Mouse (Mus musculus) spleen, adult 2 months (tissue): ENCODE measurements around the gene Zfp57. TPM values are rescaled to one million over a fixed set of nuclear protein-coding genes. Genes with fewer than 3 reads are reported as not detected.
A peak's percentile ranks its signal among the peaks of the same experiment; 100 is the strongest.

Experiments used
- DNase-seq, 2 experiments: peaks; one replicate each; pipeline versions ENCODE4 v3.0.0 to v3.0.0-alpha.2; 2012 to 2021; ENCODE audit warnings: low spot score in 2 of 2, low read depth in 1 of 2
- H3K27ac ChIP-seq: fragments of 200-500 bp; 2 replicates; pipeline ENCODE4 v1.5.1; 2012; ENCODE audit warnings: low read length, inconsistent platforms; ENCODE audit not compliant: insufficient read depth
- H3K27me3 ChIP-seq: fragments of 200-500 bp; 2 replicates; pipeline ENCODE4 v1.6.1; 2012; ENCODE audit warnings: mild to moderate bottlenecking, moderate library complexity, low read length, inconsistent platforms; ENCODE audit not compliant: control insufficient read depth, insufficient read depth
- H3K36me3 ChIP-seq: fragments of 200-500 bp; 2 replicates; pipeline ENCODE4 v1.6.1; 2012; ENCODE audit warnings: mild to moderate bottlenecking, low read length, inconsistent platforms; ENCODE audit not compliant: control insufficient read depth, insufficient read depth
- H3K4me1 ChIP-seq: fragments of 200-500 bp; 2 replicates; pipeline ENCODE4 v1.6.1; 2011; ENCODE audit warnings: inconsistent platforms; ENCODE audit not compliant: control insufficient read depth, insufficient read depth, insufficient read length
- H3K4me3 ChIP-seq: fragments of 200-500 bp; 2 replicates; pipeline ENCODE4 v1.5.1; 2011; ENCODE audit warnings: mild to moderate bottlenecking, inconsistent platforms; ENCODE audit not compliant: insufficient read depth, insufficient read length; ENCODE audit errors: extremely low read depth
- CTCF ChIP-seq: fragments of 200-500 bp; IDR thresholded peaks from 2 replicates; pipeline ENCODE4 v1.5.1; 2011; ENCODE audit warnings: mild to moderate bottlenecking, inconsistent platforms; ENCODE audit not compliant: insufficient read depth, insufficient read length, insufficient replicate concordance; ENCODE audit errors: extremely low read depth
- POLR2A ChIP-seq: fragments of 200-500 bp; IDR thresholded peaks from 2 replicates; pipeline ENCODE4 v1.6.1; 2011; ENCODE audit warnings: low read depth, low read length, inconsistent platforms
- WGBS: fragments of 180-500 bp; shearing (Covaris S2); methylation state at CpG from one replicate; pipeline ENCODE4 v1.1.7; 2018; 5-methylcytosine and 5-hydroxymethylcytosine counted together
- polyA plus RNA-seq: library from polyadenylated mRNA; depleted of rRNA; stranded (reverse); fragments of >200 nt; gene quantifications from 2 replicates; pipeline ENCODE4 v1.2.3, GENCODE M21; 2012

Zfp57 gene
- polyA plus RNA-seq, 1 experiment = 0.62 TPM

- no peaks in the 10 kb centered on the region for H3K36me3 ChIP-seq
- H3K4me3 ChIP-seq = no peak overlapping the region
- no peak for TF ChIP-seq CTCF
- 76% methylated on average over 2 of the region's 2 CpGs for WGBS
- H3K4me1 ChIP-seq = peaks cover 2% of the 10 kb centered on the region; the same call in 1 of the 2 replicates
- H3K27me3 ChIP-seq = no peaks in the 10 kb centered on the region
- no peak overlapping the region for H3K27ac ChIP-seq
- no peak for DNase-seq
Measured at GRCm38 (mm10) chr17:36994528-36994927, 6.4 kb upstream of the Zfp57 start.

GRCm38 (mm10) chr17:36995448-36995847 lies 5.5 kb upstream of the Zfp57 start:
- WGBS = 84% methylated on average over 3 of the region's 3 CpGs
- Histone ChIP-seq H3K27me3 (no peaks in the 10 kb centered on the region), H3K4me3 (no peak overlapping the region), H3K36me3 (no peaks in the 10 kb centered on the region), H3K4me1 (peaks cover 2% of the 10 kb centered on the region; the same call in 1 of the 2 replicates), H3K27ac (no peak overlapping the region)
- no peak for TF ChIP-seq POLR2A
- no peak for TF ChIP-seq CTCF
- DNase-seq = no peak

GRCm38 (mm10) chr17:36997033-36997735 lies 3.8 kb upstream of the Zfp57 start:
- Histone ChIP-seq H3K27ac (no peak overlapping the region), H3K27me3 (no peaks in the 10 kb centered on the region), H3K36me3 (no peaks in the 10 kb centered on the region), H3K4me1 (peaks cover 1% of the 10 kb centered on the region; the same call in 1 of the 2 replicates), H3K4me3 (no peak overlapping the region)
- WGBS = 32% methylated on average over 7 of the region's 7 CpGs
- peak in 1 of 2 experiments; percentile 41 for DNase-seq
- TF ChIP-seq CTCF (peak; percentile 70; the same call in 1 of the 2 replicates), POLR2A (no peak)

- WGBS = 85% methylated on average over 2 of the region's 2 CpGs
- TF ChIP-seq POLR2A (no peak), CTCF (no peak)
Measured at GRCm38 (mm10) chr17:36998477-36998876, 2.5 kb upstream of the Zfp57 start.

GRCm38 (mm10) chr17:37002364-37003330 lies 1.7 kb downstream of the Zfp57 start:
- Histone ChIP-seq H3K27me3 (peaks cover 5% of the 10 kb centered on the region; the same call in 1 of the 2 replicates), H3K4me3 (peak overlapping the region; percentile 25), H3K27ac (no peak overlapping the region), H3K36me3 (no peaks in the 10 kb centered on the region), H3K4me1 (peaks cover 2% of the 10 kb centered on the region)
- TF ChIP-seq POLR2A = no peak
- TF ChIP-seq CTCF = no peak
- 6% methylated on average over 49 of the region's 49 CpGs for WGBS
- no peak for DNase-seq

More at GRCm38 (mm10) chr17:36998477-36998876, 2.5 kb upstream of the Zfp57 start:
- Histone ChIP-seq H3K36me3 (no peaks in the 10 kb centered on the region), H3K4me3 (no peak overlapping the region), H3K27me3 (peaks cover 5% of the 10 kb centered on the region; the same call in 1 of the 2 replicates), H3K27ac (no peak overlapping the region), H3K4me1 (peaks cover 2% of the 10 kb centered on the region)
- no peak for DNase-seq

GRCm38 (mm10) chr17:37003366-37003765 lies 2.4 kb downstream of the Zfp57 start:
- TF ChIP-seq POLR2A = no peak
- no peak for TF ChIP-seq CTCF
- Histone ChIP-seq H3K27ac (no peak overlapping the region), H3K27me3 (peaks cover 5% of the 10 kb centered on the region; the same call in 1 of the 2 replicates), H3K4me1 (peaks cover 2% of the 10 kb centered on the region), H3K36me3 (no peaks in the 10 kb centered on the region), H3K4me3 (no peak overlapping the region)
- 74% methylated on average over 4 of the region's 4 CpGs for WGBS
- DNase-seq = no peak

- no peak for DNase-seq
- Histone ChIP-seq H3K4me1 (no peaks in the 10 kb centered on the region), H3K27me3 (no peaks in the 10 kb centered on the region), H3K36me3 (no peaks in the 10 kb centered on the region), H3K4me3 (no peak overlapping the region), H3K27ac (no peak overlapping the region)
- WGBS = 91% methylated on average over 6 of the region's 6 CpGs
- TF ChIP-seq POLR2A = no peak
- TF ChIP-seq CTCF = no peak
Measured at GRCm38 (mm10) chr17:37008161-37008560, 7.2 kb downstream of the Zfp57 start.
